Mouse (Mus musculus) neural tube, embryonic 14.5 days (tissue): ENCODE measurements at regions not wholly inside any gene's neighbourhood (a gene's known extent, or its start where the extent isn't known, plus 50 kb on each side); places are given as distances from the start of the nearest gene placed in this dataset.
A peak's percentile ranks its signal among the peaks of the same experiment; 100 is the strongest.

ENCODE experiments used
- ATAC-seq: fragments of 200-750 bp; cut with Nextera tagmentation; 2 replicates; pipeline ENCODE4 v1.8.0; 2017; ENCODE audit warnings: low read depth, mild to moderate bottlenecking, moderate TSS enrichment, moderate library complexity
- H3K27ac ChIP-seq: fragments of 300-500 bp; sonication (generic); 2 replicates; pipeline ENCODE4 v1.5.1; 2014; ENCODE audit warnings: low read depth, mild to moderate bottlenecking, control low read depth, low read length, moderate library complexity, mixed read lengths
- H3K27me3 ChIP-seq: fragments of 300-500 bp; sonication (generic); 2 replicates; pipeline ENCODE4 v1.6.1; 2014; ENCODE audit warnings: low read length; ENCODE audit not compliant: control insufficient read depth, insufficient read depth
- H3K36me3 ChIP-seq: fragments of 300-500 bp; sonication (generic); 2 replicates; pipeline ENCODE4 v1.6.1; 2014; ENCODE audit warnings: low read length, mixed read lengths; ENCODE audit not compliant: control insufficient read depth, insufficient read depth
- H3K4me1 ChIP-seq: fragments of 300-500 bp; sonication (generic); 2 replicates; pipeline ENCODE4 v1.6.1; 2014; ENCODE audit warnings: low read length; ENCODE audit not compliant: control insufficient read depth, insufficient read depth
- H3K4me2 ChIP-seq: fragments of 300-500 bp; sonication (generic); 2 replicates; pipeline ENCODE4 v1.6.1; 2014; ENCODE audit warnings: mild to moderate bottlenecking, low read depth, low read length, control low read depth
- H3K4me3 ChIP-seq: fragments of 300-500 bp; sonication (generic); 2 replicates; pipeline ENCODE4 v1.5.1; 2014; ENCODE audit warnings: low read depth, low read length, control low read depth, mixed read lengths
- H3K9ac ChIP-seq: fragments of 300-500 bp; sonication (generic); replicated peaks from 2 replicates; pipeline ENCODE4 v1.6.1; 2014; ENCODE audit warnings: low read depth, mild to moderate bottlenecking, control low read depth, low read length, mixed read lengths
- H3K9me3 ChIP-seq: fragments of 300-500 bp; sonication (generic); 2 replicates; pipeline ENCODE4 v1.6.1; 2016; ENCODE audit warnings: low read length; ENCODE audit not compliant: control insufficient read depth
- WGBS: fragments of 180-500 bp; shearing (Covaris S2); extraction: QIAGEN DNeasy Blood & Tissue Kit; methylation state at CpG from one replicate; pipeline ENCODE4 v1.1.7; 2014; 5-methylcytosine and 5-hydroxymethylcytosine counted together

GRCm38 (mm10) chr10:98618736-98619525 is 295.3 kb upstream of the Atp2b1 start:
- 95% methylated on average over 21 of the region's 21 CpGs for WGBS
- no peak overlapping the region for H3K4me3 ChIP-seq
- H3K9me3 ChIP-seq, result no peaks in the 10 kb centered on the region
- no peak overlapping the region for H3K4me2 ChIP-seq
- no peak overlapping the region for H3K9ac ChIP-seq
- no peak for ATAC-seq
- no peaks in the 10 kb centered on the region for H3K36me3 ChIP-seq
- H3K27me3 ChIP-seq, result no peaks in the 10 kb centered on the region
- H3K4me1 ChIP-seq, result no peaks in the 10 kb centered on the region
- H3K27ac ChIP-seq, result no peak overlapping the region

- Histone ChIP-seq H3K9me3 (no peaks in the 10 kb centered on the region), H3K27me3 (no peaks in the 10 kb centered on the region), H3K4me2 (no peak overlapping the region), H3K4me3 (no peak overlapping the region), H3K9ac (no peak overlapping the region), H3K36me3 (no peaks in the 10 kb centered on the region), H3K4me1 (no peaks in the 10 kb centered on the region), H3K27ac (no peak overlapping the region)
- ATAC-seq, result no peak
- WGBS, result 67% methylated on average over 1 of the region's 1 CpGs
Measured at GRCm38 (mm10) chr10:98624103-98624502, 290.1 kb upstream of the Atp2b1 start.

- Histone ChIP-seq H3K36me3 (no peaks in the 10 kb centered on the region), H3K4me2 (peak overlapping the region; percentile 16; the same call in 1 of the 2 replicates), H3K9me3 (no peaks in the 10 kb centered on the region), H3K27me3 (no peaks in the 10 kb centered on the region), H3K27ac (no peak overlapping the region), H3K4me3 (no peak overlapping the region), H3K4me1 (no peaks in the 10 kb centered on the region), H3K9ac (no peak overlapping the region)
- ATAC-seq, result peak; percentile 70; the same call in 1 of the 2 replicates
- WGBS, result 32% methylated on average over 12 of the region's 12 CpGs
Measured at GRCm38 (mm10) chr10:98624681-98625321, 289.4 kb upstream of the Atp2b1 start.

- H3K27ac ChIP-seq, result no peak overlapping the region
- no peak for ATAC-seq
- no peaks in the 10 kb centered on the region for H3K36me3 ChIP-seq
- WGBS, result 95% methylated on average over 1 of the region's 1 CpGs
- H3K4me3 ChIP-seq, result no peak overlapping the region
- H3K9ac ChIP-seq, result no peak overlapping the region
- no peak overlapping the region for H3K4me2 ChIP-seq
- H3K4me1 ChIP-seq, result no peaks in the 10 kb centered on the region
- H3K27me3 ChIP-seq, result no peaks in the 10 kb centered on the region
- no peaks in the 10 kb centered on the region for H3K9me3 ChIP-seq
Measured at GRCm38 (mm10) chr10:98628191-98628590, 286.0 kb upstream of the Atp2b1 start.

GRCm38 (mm10) chr10:98629248-98629647 is 285.0 kb upstream of the Atp2b1 start:
- ATAC-seq, result no peak
- no peak overlapping the region for H3K9ac ChIP-seq
- no peaks in the 10 kb centered on the region for H3K36me3 ChIP-seq
- no peak overlapping the region for H3K4me3 ChIP-seq
- H3K4me1 ChIP-seq, result no peaks in the 10 kb centered on the region
- no peaks in the 10 kb centered on the region for H3K9me3 ChIP-seq
- H3K27ac ChIP-seq, result no peak overlapping the region
- 61% methylated on average over 3 of the region's 3 CpGs for WGBS
- no peak overlapping the region for H3K4me2 ChIP-seq
- no peaks in the 10 kb centered on the region for H3K27me3 ChIP-seq

GRCm38 (mm10) chr10:98637759-98638611 is 276.2 kb upstream of the Atp2b1 start:
- Histone ChIP-seq H3K4me2 (no peak overlapping the region), H3K4me1 (no peaks in the 10 kb centered on the region), H3K27ac (no peak overlapping the region), H3K27me3 (no peaks in the 10 kb centered on the region), H3K9ac (no peak overlapping the region), H3K4me3 (no peak overlapping the region), H3K9me3 (no peaks in the 10 kb centered on the region), H3K36me3 (no peaks in the 10 kb centered on the region)
- no peak for ATAC-seq
- 83% methylated on average over 14 of the region's 14 CpGs for WGBS

- H3K27ac ChIP-seq, result no peak overlapping the region
- no peaks in the 10 kb centered on the region for H3K9me3 ChIP-seq
- H3K4me1 ChIP-seq, result no peaks in the 10 kb centered on the region
- H3K27me3 ChIP-seq, result no peaks in the 10 kb centered on the region
- no peaks in the 10 kb centered on the region for H3K36me3 ChIP-seq
- H3K4me2 ChIP-seq, result no peak overlapping the region
- WGBS, result 81% methylated on average over 10 of the region's 10 CpGs
- no peak; the same call in 1 of the 2 replicates for ATAC-seq
- no peak overlapping the region for H3K4me3 ChIP-seq
- H3K9ac ChIP-seq, result no peak overlapping the region
Measured at GRCm38 (mm10) chr10:98645681-98646122, 268.5 kb upstream of the Atp2b1 start.

- H3K4me3 ChIP-seq, result no peak overlapping the region
- no peaks in the 10 kb centered on the region for H3K9me3 ChIP-seq
- 67% methylated on average over 8 of the region's 8 CpGs for WGBS
- ATAC-seq, result peak; percentile 38; the same call in 1 of the 2 replicates
- no peaks in the 10 kb centered on the region for H3K4me1 ChIP-seq
- H3K4me2 ChIP-seq, result no peak overlapping the region
- no peaks in the 10 kb centered on the region for H3K36me3 ChIP-seq
- H3K27ac ChIP-seq, result no peak overlapping the region
- H3K27me3 ChIP-seq, result no peaks in the 10 kb centered on the region
- H3K9ac ChIP-seq, result no peak overlapping the region
Measured at GRCm38 (mm10) chr10:98646311-98646999, 267.8 kb upstream of the Atp2b1 start.
